Mouse (Mus musculus) kidney, adult 2 months (tissue): Measurements from ENCODE around the gene Nxph4. TPM values are rescaled to one million over a fixed set of nuclear protein-coding genes. Genes with fewer than 3 reads are reported as not detected.

ENCODE experiments used
- DNase-seq: peaks from one replicate; pipeline ENCODE4 v3.0.0; 2021
- H3K27ac ChIP-seq: fragments of 200-500 bp; 2 replicates; pipeline ENCODE4 v1.5.1; 2012; ENCODE audit warnings: low read depth, low read length, control low read depth, inconsistent platforms; ENCODE audit not compliant: insufficient read depth
- H3K27me3 ChIP-seq: fragments of 200-500 bp; replicated peaks from 2 replicates; pipeline ENCODE4 v1.6.1; 2012; ENCODE audit warnings: mild to moderate bottlenecking, moderate library complexity, low read length, inconsistent platforms; ENCODE audit not compliant: control insufficient read depth, insufficient read depth
- H3K36me3 ChIP-seq: fragments of 200-500 bp; 2 replicates; pipeline ENCODE4 v1.6.1; 2012; ENCODE audit warnings: mild to moderate bottlenecking, moderate library complexity, low read length, inconsistent platforms; ENCODE audit not compliant: control insufficient read depth, insufficient read depth
- H3K4me1 ChIP-seq: fragments of 200-500 bp; 2 replicates; pipeline ENCODE4 v1.6.1; 2011; ENCODE audit warnings: low read length; ENCODE audit not compliant: control insufficient read depth, insufficient read depth
- H3K4me3 ChIP-seq: fragments of 200-500 bp; 2 replicates; pipeline ENCODE4 v1.5.1; 2011; ENCODE audit warnings: mild to moderate bottlenecking, low read depth, low read length, control low read depth; ENCODE audit not compliant: insufficient read depth
- CTCF ChIP-seq: fragments of 200-500 bp; conservative IDR thresholded peaks from 2 replicates; pipeline ENCODE4 v1.5.1; 2011; ENCODE audit warnings: low read depth, mild to moderate bottlenecking, control low read depth, low read length, moderate library complexity, mixed read lengths; ENCODE audit not compliant: insufficient read depth, insufficient read length
- POLR2A ChIP-seq: fragments of 200-500 bp; IDR thresholded peaks from one replicate; pipeline ENCODE4 v1.6.1; 2011; ENCODE audit warnings: low read depth, low read length, control low read depth
- WGBS: fragments of 180-500 bp; shearing (Covaris S2); methylation state at CpG from one replicate; pipeline ENCODE4 v1.1.7; 2018; 5-methylcytosine and 5-hydroxymethylcytosine counted together
- polyA plus RNA-seq: library from polyadenylated mRNA; depleted of rRNA; stranded (reverse); fragments of >200 nt; gene quantifications from 2 replicates; pipeline ENCODE4 v1.2.3, GENCODE M21; 2012

The Nxph4 gene
- polyA plus RNA-seq, 1 experiment, result 2.0 TPM

- WGBS, result 49% methylated on average over 20 of the region's 20 CpGs
- Histone ChIP-seq H3K27me3 (0 out of 2 replicates have a peak, but pooled peaks cover 1% of the 10 kb centered on the region), H3K27ac (peak overlapping the region; percentile 92), H3K4me3 (peak overlapping the region; percentile 98), H3K36me3 (0 out of 2 replicates have a peak, but pooled peaks cover 1% of the 10 kb centered on the region), H3K4me1 (peaks cover 14% of the 10 kb centered on the region; the same call in 1 of the 2 replicates)
- DNase-seq, result peak; percentile 89
- TF ChIP-seq POLR2A, result no peak
- TF ChIP-seq CTCF, result no peak
Measured at GRCm38 (mm10) chr10:127520714-127521357, 13.5 kb downstream of the Nxph4 start.

GRCm38 (mm10) chr10:127519903-127520713 is 14.3 kb downstream of the Nxph4 start:
- TF ChIP-seq CTCF (no peak), POLR2A (no peak)
- 0 out of 2 replicates have a peak, but pooled peaks cover under 1% of the 10 kb centered on the region for H3K27me3 ChIP-seq
- 85% methylated on average over 37 of the region's 37 CpGs for WGBS
- H3K36me3 ChIP-seq, result 0 out of 2 replicates have a peak, but pooled peaks cover 1% of the 10 kb centered on the region
- peaks cover 15% of the 10 kb centered on the region; the same call in 1 of the 2 replicates for H3K4me1 ChIP-seq
- peak overlapping the region; percentile 42; the same call in 1 of the 2 replicates for H3K4me3 ChIP-seq
- DNase-seq, result no peak
- H3K27ac ChIP-seq, result peak overlapping the region; percentile 80; the same call in 1 of the 2 replicates

DNA sequence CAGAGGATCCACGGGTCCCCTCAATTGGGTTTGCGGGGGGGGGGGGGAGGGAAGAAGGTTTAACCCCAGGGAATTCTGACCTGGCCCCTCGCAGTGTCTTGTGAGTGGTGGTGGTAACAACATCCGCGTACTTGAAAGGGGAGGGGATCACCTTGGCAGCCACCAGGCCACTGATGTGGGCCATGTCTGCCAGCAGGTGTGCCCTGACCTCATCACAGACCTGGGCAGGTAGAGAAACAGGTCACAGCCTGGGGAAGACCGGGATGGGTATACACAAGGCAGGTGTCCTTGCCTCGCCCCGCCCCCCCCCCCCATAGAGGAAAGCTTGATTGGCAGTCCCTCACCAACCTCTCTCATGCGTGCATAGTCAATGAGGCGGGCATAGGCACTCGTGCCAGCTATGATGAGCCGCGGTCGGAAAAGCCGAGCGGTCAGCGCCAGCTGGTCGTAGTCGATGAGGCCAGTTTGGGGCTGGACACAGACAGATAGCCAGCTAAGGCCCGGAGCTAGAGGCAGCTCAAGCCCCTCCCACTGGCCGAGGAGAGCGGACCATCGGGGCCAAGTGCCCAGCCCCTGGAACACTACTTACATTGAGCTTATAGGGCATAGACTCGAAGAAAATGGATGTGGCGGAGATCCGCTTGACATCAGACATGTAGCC is 15.2 kb downstream of the Nxph4 start:
- WGBS, result 83% methylated on average over 26 of the region's 26 CpGs
- no peak overlapping the region for H3K27ac ChIP-seq
- TF ChIP-seq CTCF, result no peak
- TF ChIP-seq POLR2A, result no peak
- H3K27me3 ChIP-seq, result no peaks in the 10 kb centered on the region
- no peak overlapping the region for H3K4me3 ChIP-seq
- no peak for DNase-seq
- H3K36me3 ChIP-seq, result 0 out of 2 replicates have a peak, but pooled peaks cover 1% of the 10 kb centered on the region
- H3K4me1 ChIP-seq, result peaks cover 15% of the 10 kb centered on the region; the same call in 1 of the 2 replicates

DNA sequence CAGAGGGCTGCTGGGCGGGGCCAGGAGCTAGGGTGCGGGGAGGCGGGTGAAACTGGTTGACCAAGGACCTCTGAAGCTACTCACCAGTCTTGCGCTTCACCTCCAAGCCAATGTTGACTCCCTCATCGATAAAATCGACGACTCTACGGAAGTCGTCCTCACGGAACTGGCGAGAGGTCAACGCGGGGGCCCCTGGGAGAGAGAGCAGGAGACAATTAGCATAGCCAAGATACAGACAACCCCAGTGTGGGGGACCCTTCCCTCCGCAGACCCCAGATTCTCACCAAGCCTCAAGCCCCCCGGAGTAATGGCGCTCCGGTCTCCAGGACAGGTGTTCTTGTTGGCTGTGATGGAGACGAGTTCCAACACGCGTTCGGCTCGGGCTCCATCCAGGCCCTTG is 16.4 kb downstream of the Nxph4 start:
- no peak overlapping the region for H3K4me3 ChIP-seq
- no peak for DNase-seq
- 94% methylated on average over 22 of the region's 22 CpGs for WGBS
- no peaks in the 10 kb centered on the region for H3K27me3 ChIP-seq
- H3K27ac ChIP-seq, result no peak overlapping the region
- TF ChIP-seq CTCF (no peak), POLR2A (no peak)
- peaks cover 15% of the 10 kb centered on the region; the same call in 1 of the 2 replicates for H3K4me1 ChIP-seq
- 0 out of 2 replicates have a peak, but pooled peaks cover 1% of the 10 kb centered on the region for H3K36me3 ChIP-seq

GRCm38 (mm10) chr10:127516576-127517260 is 17.6 kb downstream of the Nxph4 start:
- no peak overlapping the region; the same call in 1 of the 2 replicates for H3K4me3 ChIP-seq
- 31% methylated on average over 30 of the region's 30 CpGs for WGBS
- H3K27ac ChIP-seq, result no peak overlapping the region; the same call in 1 of the 2 replicates
- 0 out of 2 replicates have a peak, but pooled peaks cover 1% of the 10 kb centered on the region for H3K36me3 ChIP-seq
- peaks cover 15% of the 10 kb centered on the region; the same call in 1 of the 2 replicates for H3K4me1 ChIP-seq
- DNase-seq, result peak; percentile 46
- no peaks in the 10 kb centered on the region for H3K27me3 ChIP-seq
- no peak for TF ChIP-seq POLR2A
- no peak for TF ChIP-seq CTCF

GRCm38 (mm10) chr10:127515983-127516459 is 18.3 kb downstream of the Nxph4 start:
- Histone ChIP-seq H3K4me1 (peaks cover 12% of the 10 kb centered on the region; the same call in 1 of the 2 replicates), H3K4me3 (no peak overlapping the region), H3K27ac (peak overlapping the region; percentile 70), H3K27me3 (0 out of 2 replicates have a peak, but pooled peaks cover 1% of the 10 kb centered on the region), H3K36me3 (0 out of 2 replicates have a peak, but pooled peaks cover 1% of the 10 kb centered on the region)
- 39% methylated on average over 8 of the region's 8 CpGs for WGBS
- peak; percentile 56 for DNase-seq
- no peak for TF ChIP-seq CTCF
- TF ChIP-seq POLR2A, result peak; percentile 25
